Mouse (Mus musculus) liver, embryonic 16.5 days (tissue): ENCODE results near the gene Supt20. TPM values are rescaled to one million over a fixed set of nuclear protein-coding genes. Genes with fewer than 3 reads are reported as not detected.

Experiments
- ATAC-seq: fragments of 200-750 bp; cut with Nextera tagmentation; 2 replicates; pipeline ENCODE4 v1.8.0; 2017; ENCODE audit warnings: low read depth, mild to moderate bottlenecking, moderate number of reproducible peaks, moderate library complexity
- H3K27ac ChIP-seq: fragments of 300-500 bp; sonication (generic); 2 replicates; pipeline ENCODE4 v1.5.1; 2014; ENCODE audit warnings: mild to moderate bottlenecking, low read length
- H3K27me3 ChIP-seq: fragments of 300-500 bp; sonication (generic); 2 replicates; pipeline ENCODE4 v1.6.1; 2014; ENCODE audit warnings: low read depth, low read length, mixed read lengths; ENCODE audit not compliant: control insufficient read depth, insufficient read depth
- H3K36me3 ChIP-seq: fragments of 300-500 bp; sonication (generic); 2 replicates; pipeline ENCODE4 v1.6.1; 2014; ENCODE audit warnings: mild to moderate bottlenecking; ENCODE audit not compliant: control insufficient read depth, insufficient read depth
- H3K4me1 ChIP-seq: fragments of 300-500 bp; sonication (generic); 2 replicates; pipeline ENCODE4 v1.6.1; 2014; ENCODE audit warnings: low read depth, low read length, mixed read lengths; ENCODE audit not compliant: control insufficient read depth
- H3K4me2 ChIP-seq: fragments of 300-500 bp; sonication (generic); 2 replicates; pipeline ENCODE4 v1.6.1; 2014; ENCODE audit warnings: low read depth, low read length, mixed read lengths
- H3K4me3 ChIP-seq: fragments of 300-500 bp; sonication (generic); 2 replicates; pipeline ENCODE4 v1.5.1; 2014; ENCODE audit warnings: low read depth, mild to moderate bottlenecking, low read length
- H3K9ac ChIP-seq: fragments of 300-500 bp; sonication (generic); 2 replicates; pipeline ENCODE4 v1.6.1; 2014; ENCODE audit warnings: low read depth, low read length
- H3K9me3 ChIP-seq: fragments of 300-500 bp; sonication (generic); replicated peaks from 2 replicates; pipeline ENCODE4 v1.6.1; 2016; ENCODE audit warnings: low read length; ENCODE audit not compliant: control insufficient read depth
- WGBS: fragments of 180-500 bp; shearing (Covaris S2); extraction: QIAGEN DNeasy Blood & Tissue Kit; methylation state at CpG from one replicate; pipeline ENCODE4 v1.1.7; 2014; ENCODE audit not compliant: insufficient replicate concordance; 5-methylcytosine and 5-hydroxymethylcytosine counted together
- polyA plus RNA-seq: library from polyadenylated mRNA; unstranded; fragments of >200 nt; fragmentation: Nextera tagmentation; extraction: Ambion mirVana; gene quantifications from 2 replicates; pipeline ENCODE4 v1.2.1, GENCODE M21; 2015

Gene Supt20
- polyA plus RNA-seq, 1 experiment from 2014 or later: 30.2 TPM

- Histone ChIP-seq H3K4me2 (no peak overlapping the region), H3K4me1 (no peaks in the 10 kb centered on the region), H3K9me3 (0 out of 2 replicates have a peak, but pooled peaks cover 2% of the 10 kb centered on the region), H3K9ac (no peak overlapping the region), H3K36me3 (no peaks in the 10 kb centered on the region), H3K27me3 (no peaks in the 10 kb centered on the region), H3K27ac (no peak overlapping the region), H3K4me3 (no peak overlapping the region)
- WGBS: 59% methylated on average over 17 of the region's 17 CpGs
- ATAC-seq: no peak
Observed at GRCm38 (mm10) chr3:54769349-54770275, 77.0 kb downstream of the Supt20 start.

- H3K4me2 ChIP-seq: no peak overlapping the region
- H3K9ac ChIP-seq: no peak overlapping the region
- H3K9me3 ChIP-seq: 0 out of 2 replicates have a peak, but pooled peaks cover 2% of the 10 kb centered on the region
- no peaks in the 10 kb centered on the region for H3K36me3 ChIP-seq
- H3K4me3 ChIP-seq: no peak overlapping the region
- no peaks in the 10 kb centered on the region for H3K4me1 ChIP-seq
- no peak for ATAC-seq
- H3K27me3 ChIP-seq: no peaks in the 10 kb centered on the region
- H3K27ac ChIP-seq: no peak overlapping the region
- 70% methylated on average over 6 of the region's 6 CpGs for WGBS
Observed at GRCm38 (mm10) chr3:54773613-54774012, 81.0 kb downstream of the Supt20 start.

- no peak overlapping the region for H3K27ac ChIP-seq
- H3K9ac ChIP-seq: no peak overlapping the region
- WGBS: 39% methylated on average over 7 of the region's 7 CpGs
- ATAC-seq: no peak
- no peak overlapping the region for H3K4me2 ChIP-seq
- no peak overlapping the region for H3K4me3 ChIP-seq
- no peaks in the 10 kb centered on the region for H3K4me1 ChIP-seq
- H3K9me3 ChIP-seq: 0 out of 2 replicates have a peak, but pooled peaks cover 2% of the 10 kb centered on the region
- H3K27me3 ChIP-seq: no peaks in the 10 kb centered on the region
- no peaks in the 10 kb centered on the region for H3K36me3 ChIP-seq
Observed at GRCm38 (mm10) chr3:54775989-54776631, 83.5 kb downstream of the Supt20 start.

Other genes starting within 250 kb of the Supt20 start
- not detected in 2 replicates for gene Gm21958, start 21.5 kb downstream of the Supt20 start, polyA plus RNA-seq
- gene Exosc8, start 42.6 kb downstream of the Supt20 start, polyA plus RNA-seq: 52.2 and 57.2 TPM in 2 replicates
- gene Alg5, start 42.7 kb downstream of the Supt20 start, polyA plus RNA-seq: 19.0 and 22.5 TPM in 2 replicates
- gene Smad9, start 62.8 kb downstream of the Supt20 start, polyA plus RNA-seq: 0.04 and 0.05 TPM in 2 replicates
- 12.4 and 12.8 TPM in 2 replicates for gene Rfxap, start 115.0 kb downstream of the Supt20 start, polyA plus RNA-seq
- gene Sertm1, start 223.1 kb downstream of the Supt20 start, polyA plus RNA-seq: 0.28 and 0.42 TPM in 2 replicates